9 mouse cellular contexts compared by ENCODE assay signal in the genomic region with DNA sequence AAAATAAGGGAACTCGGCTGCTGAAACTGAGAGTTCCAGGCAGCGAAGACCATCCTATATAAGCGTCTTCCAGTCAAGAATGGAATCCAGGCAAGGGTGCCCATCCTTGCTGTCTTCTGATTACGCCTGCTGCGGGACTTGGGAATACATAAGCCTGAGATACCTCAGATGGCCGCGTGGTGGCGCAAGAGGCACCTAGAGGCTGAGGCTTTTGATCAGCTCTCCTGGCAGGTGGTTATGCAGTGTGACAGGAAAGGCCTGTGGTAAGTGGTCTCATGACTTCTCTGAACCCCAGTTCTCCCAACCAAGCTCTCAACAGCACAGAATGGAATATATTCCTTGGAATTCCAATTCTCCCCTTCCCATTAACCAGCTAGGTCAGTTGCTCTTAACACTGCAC. TPM values are rescaled to one million over a fixed set of nuclear protein-coding genes. Genes with fewer than 3 reads are reported as not detected.
A peak's percentile ranks its signal among the peaks of the same experiment; 100 is the strongest.
DNase-seq lines count a peak whose midpoint lies in the region; ATAC-seq and TF ChIP-seq lines count a peak whose summit lies in the region.
"Had no signal": no experiment of that assay in that cellular context is flagged by ENCODE, and none has a peak within 500 bp of the region (broad histone marks: within the 10 kb centered on the region; RNA-seq: fewer than 3 reads in every experiment).

No protein-coding gene starts in this region.

- intact Hi-C loops in left cerebral cortex, postnatal 14 days (cut with DNase I): no loop called here

- H3K9me3 ChIP-seq in intestine, embryonic 14.5 days (ENCODE audit: control insufficient read depth, low read length): no peaks in the 10 kb centered on the region
- no peaks in the 10 kb centered on the region for H3K9me3 ChIP-seq in intestine, embryonic 16.5 days (ENCODE audit: control insufficient read depth, low read length)
- no peaks in the 10 kb centered on the region for H3K9me3 ChIP-seq in midbrain, postnatal 0 days (ENCODE audit: low read length)
- H3K9me3 ChIP-seq in stomach, postnatal 0 days (ENCODE audit: control insufficient read depth, low read length): no peaks in the 10 kb centered on the region
- H3K9me3 ChIP-seq: liver, embryonic 15.5 days had no signal

- H3K4me3 ChIP-seq in intestine, embryonic 14.5 days (ENCODE audit: low read depth, low read length): no peak overlapping the region
- no peak overlapping the region for H3K4me3 ChIP-seq in intestine, embryonic 16.5 days (ENCODE audit: low read length)
- no peak overlapping the region for H3K4me3 ChIP-seq in midbrain, postnatal 0 days (ENCODE audit: low read depth, low read length)
- no peak overlapping the region for H3K4me3 ChIP-seq in stomach, postnatal 0 days (ENCODE audit: low read depth, low read length)
- H3K4me3 ChIP-seq: liver, embryonic 15.5 days had no signal

- peaks cover 4% of the 10 kb centered on the region; the same call in 1 of the 2 replicates for H3K36me3 ChIP-seq in intestine, embryonic 14.5 days (ENCODE audit: control insufficient read depth, insufficient read depth, low read length)
- no peaks in the 10 kb centered on the region for H3K36me3 ChIP-seq in intestine, embryonic 16.5 days (ENCODE audit: control insufficient read depth, insufficient read depth, low read length)
- H3K36me3 ChIP-seq in midbrain, postnatal 0 days (ENCODE audit: insufficient read depth, low read length): no peaks in the 10 kb centered on the region
- no peaks in the 10 kb centered on the region for H3K36me3 ChIP-seq in stomach, postnatal 0 days (ENCODE audit: control insufficient read depth, insufficient read depth, low read length)
- H3K36me3 ChIP-seq: liver, embryonic 15.5 days had no signal

- 17% methylated on average over 8 of the region's 8 CpGs for WGBS in intestine, embryonic 14.5 days
- WGBS in intestine, embryonic 16.5 days: 15% methylated on average over 8 of the region's 8 CpGs
- 10% methylated on average over 8 of the region's 8 CpGs for WGBS in midbrain, postnatal 0 days
- 17% methylated on average over 8 of the region's 8 CpGs for WGBS in stomach, postnatal 0 days

- TF ChIP-seq EP300 in stomach, postnatal 0 days (optimal IDR thresholded peaks at IDR 0.05): no peak

- peak; percentile 86 for TF ChIP-seq CTCF in midbrain, postnatal 0 days (IDR thresholded peaks at IDR 0.05)
- TF ChIP-seq CTCF in stomach, postnatal 0 days (IDR thresholded peaks at IDR 0.05; ENCODE audit: low read depth): peak; percentile 86

- peak; percentile 84 for DNase-seq in intestine, embryonic 14.5 days (ENCODE audit: low spot score)
- DNase-seq in brain, adult 2 months (ENCODE audit: low read depth, low spot score): peak; percentile 86
- DNase-seq in fibroblast of lung, adult 2 months (ENCODE audit: low read depth): peak; percentile 15
- peak; percentile 68 for DNase-seq in induced T-regulatory cell, adult 2 months (ENCODE audit: low read depth)
- peak; percentile 67 to 73 for DNase-seq in left cerebral cortex, postnatal 14 days (ENCODE audit: low spot score in 2 of 2)
- peak; percentile 84 for DNase-seq in midbrain, postnatal 0 days (ENCODE audit: low spot score)
- peak; percentile 79 for DNase-seq in stomach, postnatal 0 days (ENCODE audit: low spot score)

- H3K4me1 ChIP-seq in intestine, embryonic 14.5 days (replicated peaks; ENCODE audit: control insufficient read depth, insufficient read depth, low read length): peaks cover 6% of the 10 kb centered on the region; the same call in 1 of the 2 replicates
- H3K4me1 ChIP-seq in intestine, embryonic 16.5 days (ENCODE audit: control insufficient read depth, insufficient read depth, low read length): peaks cover 6% of the 10 kb centered on the region; the same call in 1 of the 2 replicates
- H3K4me1 ChIP-seq in midbrain, postnatal 0 days (ENCODE audit: insufficient read depth, low read length): peaks cover 2% of the 10 kb centered on the region; the same call in 1 of the 2 replicates
- H3K4me1 ChIP-seq in stomach, postnatal 0 days (replicated peaks; ENCODE audit: control insufficient read depth, insufficient read depth): no peaks in the 10 kb centered on the region
- H3K4me1 ChIP-seq: liver, embryonic 15.5 days had no signal

- no peak overlapping the region for H3K27ac ChIP-seq in intestine, embryonic 14.5 days (ENCODE audit: low read depth)
- H3K27ac ChIP-seq in intestine, embryonic 16.5 days (ENCODE audit: low read length): no peak overlapping the region
- no peak overlapping the region for H3K27ac ChIP-seq in midbrain, postnatal 0 days (ENCODE audit: low read depth, low read length)
- H3K27ac ChIP-seq in stomach, postnatal 0 days (replicated peaks): no peak overlapping the region
- H3K27ac ChIP-seq: liver, embryonic 15.5 days had no signal

- no peak for ATAC-seq in intestine, embryonic 14.5 days (replicated peaks; ENCODE audit: low FRiP score, low TSS enrichment, low read depth)
- no peak for ATAC-seq in intestine, embryonic 16.5 days
- 0 out of 2 replicates have a peak, but pooled peaks have one; percentile 6 for ATAC-seq in midbrain, postnatal 0 days (ENCODE audit: low FRiP score)
- peak; percentile 35 for ATAC-seq in stomach, postnatal 0 days (ENCODE audit: low FRiP score, low TSS enrichment)

- H3K9ac ChIP-seq in intestine, embryonic 14.5 days (ENCODE audit: low read length): no peak overlapping the region
- no peak overlapping the region for H3K9ac ChIP-seq in intestine, embryonic 16.5 days (ENCODE audit: low read depth, low read length)
- no peak overlapping the region for H3K9ac ChIP-seq in midbrain, postnatal 0 days (replicated peaks; ENCODE audit: low read length, poor library complexity, severe bottlenecking)
- no peak overlapping the region for H3K9ac ChIP-seq in stomach, postnatal 0 days (ENCODE audit: low read length)
- H3K9ac ChIP-seq: liver, embryonic 15.5 days had no signal

- peaks cover 10% of the 10 kb centered on the region for H3K27me3 ChIP-seq in intestine, embryonic 14.5 days (replicated peaks; ENCODE audit: control insufficient read depth, insufficient read depth, low read length)
- H3K27me3 ChIP-seq in intestine, embryonic 16.5 days (replicated peaks; ENCODE audit: control insufficient read depth, insufficient read depth, low read length): 0 out of 2 replicates have a peak, but pooled peaks cover 4% of the 10 kb centered on the region
- H3K27me3 ChIP-seq in midbrain, postnatal 0 days (ENCODE audit: insufficient read depth, low read length): peaks cover 13% of the 10 kb centered on the region
- no peaks in the 10 kb centered on the region for H3K27me3 ChIP-seq in stomach, postnatal 0 days (ENCODE audit: control insufficient read depth, insufficient read depth, low read length)

- H3K4me2 ChIP-seq in intestine, embryonic 14.5 days (ENCODE audit: low read length): no peak overlapping the region
- H3K4me2 ChIP-seq in intestine, embryonic 16.5 days (ENCODE audit: low read depth, low read length): no peak overlapping the region
- no peak overlapping the region for H3K4me2 ChIP-seq in midbrain, postnatal 0 days (ENCODE audit: low read depth, low read length, poor library complexity, severe bottlenecking)
- H3K4me2 ChIP-seq in stomach, postnatal 0 days (replicated peaks; ENCODE audit: low read depth): no peak overlapping the region
- H3K4me2 ChIP-seq: liver, embryonic 15.5 days had no signal

RNA-seq across cellular contexts. Expression of a gene that starts 4.1 kb away (rescaled TPM):
- 0.60 and 0.74 TPM in 2 replicates for polyA plus RNA-seq in intestine, embryonic 14.5 days (2014; fragmentation: Nextera tagmentation; extraction: Ambion mirVana)
- polyA plus RNA-seq in intestine, embryonic 16.5 days (2015; fragmentation: Nextera tagmentation; extraction: Ambion mirVana): 0.10 and 0.24 TPM in 2 replicates
- under 1 TPM in 1 of 2 experiments, not detected in 1; 0.33 TPM for total RNA-seq in left cerebral cortex, postnatal 14 days (2021)
- not detected in 2 replicates for total RNA-seq in midbrain, postnatal 0 days (2014; rRNA removed)
- not detected in 2 replicates for polyA plus RNA-seq in midbrain, postnatal 0 days (2015; fragmentation: Nextera tagmentation; extraction: Ambion mirVana)
- 0.10 TPM in 1 of 2 replicates, not detected in the other for polyA plus RNA-seq in stomach, postnatal 0 days (2015; fragmentation: Nextera tagmentation; extraction: Ambion mirVana)
- polyA plus RNA-seq: liver, embryonic 15.5 days had no signal

Comparison
In these comparisons a context has a peak if more than half of its experiments do, and no peak if none do; other contexts are left out.
1. ATAC-seq: peak in midbrain, postnatal 0 days (single experiment) and stomach, postnatal 0 days (single experiment); none in intestine, embryonic 14.5 days (single experiment) and intestine, embryonic 16.5 days (single experiment).
2. DNase-seq: peak in every context shown above with its lines; median percentile 86 in brain, adult 2 months; 84 in intestine, embryonic 14.5 days; 84 in midbrain, postnatal 0 days; 79 in stomach, postnatal 0 days; 70 in left cerebral cortex, postnatal 14 days; 68 in induced T-regulatory cell, adult 2 months; 15 in fibroblast of lung, adult 2 months.